Mouse (Mus musculus): ENCODE measurements around the gene Cactin. TPM values are rescaled to one million over a fixed set of nuclear protein-coding genes. Genes with fewer than 3 reads are reported as not detected.
A peak's percentile ranks its signal among the peaks of the same experiment; 100 is the strongest.

Cactin gene
- polyA plus RNA-seq, 1 experiment from 2014 or later = 49.9 TPM

DNA sequence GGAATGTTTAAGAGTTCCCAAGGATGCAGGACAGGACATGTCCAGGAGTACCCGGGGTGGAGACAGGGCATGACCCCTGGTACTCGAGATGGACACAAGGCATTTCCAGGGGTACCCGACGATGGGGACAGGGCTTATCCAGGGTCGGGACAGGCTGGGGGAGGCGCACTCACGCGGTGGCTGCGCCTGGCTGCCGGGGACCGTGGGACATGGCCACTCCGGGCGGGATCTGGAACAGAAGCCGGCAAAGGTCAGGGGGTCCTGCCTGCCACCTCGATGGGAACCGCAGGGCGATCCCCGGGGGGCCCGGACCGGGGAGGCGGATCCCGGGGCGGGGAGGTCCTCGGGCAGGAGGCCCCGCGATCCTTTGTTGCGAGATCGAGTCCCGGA, 29.1 kb downstream of the Cactin start:
- Histone ChIP-seq H3K36me3 (0 out of 2 replicates have a peak, but pooled peaks cover 4% of the 10 kb centered on the region), H3K4me3 (peak overlapping the region; percentile 86), H3K9me3 (no peaks in the 10 kb centered on the region), H3K9ac (peak overlapping the region; percentile 83), H3K27me3 (peaks cover 3% of the 10 kb centered on the region; the same call in 1 of the 2 replicates), H3K4me2 (peak overlapping the region; percentile 79), H3K4me1 (peaks cover 30% of the 10 kb centered on the region), H3K27ac (peak overlapping the region; percentile 70)
- WGBS = 0% methylated on average over 29 of the region's 29 CpGs
- peak; percentile 16 for ATAC-seq (ENCODE audit: borderline replicate concordance, extremely low read depth, low FRiP score, low TSS enrichment)

DNA sequence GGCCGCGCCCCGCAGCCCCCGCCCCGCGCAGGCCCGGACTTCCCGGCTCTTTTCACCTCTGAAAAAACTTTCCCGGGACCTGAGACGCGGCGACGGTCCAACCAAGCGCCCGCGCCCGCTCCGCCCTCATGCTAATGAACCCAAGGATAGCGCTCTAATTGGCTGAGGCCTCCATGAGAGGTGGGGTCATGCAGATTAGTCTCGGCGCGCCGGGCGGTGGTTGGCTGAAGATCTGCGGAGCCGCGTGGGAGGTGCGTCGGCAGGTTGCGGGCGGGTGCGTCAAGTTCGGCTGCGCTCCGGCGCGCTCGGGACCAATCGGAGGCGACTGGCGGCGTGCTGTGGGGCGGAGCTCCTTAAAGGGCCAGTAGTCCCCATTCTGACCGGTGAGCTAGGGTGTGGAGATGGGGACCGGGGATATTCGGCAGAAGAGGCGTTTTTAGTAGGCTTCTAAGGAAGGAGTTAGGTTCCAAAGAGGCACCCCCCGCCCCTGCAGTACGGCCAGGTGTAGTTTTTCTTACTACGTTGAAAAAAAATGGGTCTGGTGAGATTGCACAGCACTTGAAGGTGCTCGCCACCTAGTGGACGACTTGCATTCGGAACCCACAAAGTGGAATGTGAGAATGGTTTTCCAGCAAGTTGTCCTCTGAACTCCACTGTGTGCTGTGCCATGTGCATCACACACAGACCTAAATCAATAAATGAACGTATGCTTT, 29.6 kb downstream of the Cactin start, which contains the start of gene Hmg20b:
Gene Hmg20b (minus strand): TSS at position 130 of the 713 bp plus-strand sequence.
- no peaks in the 10 kb centered on the region for H3K27me3 ChIP-seq
- under 1% methylated on average over 54 of the region's 54 CpGs for WGBS
- H3K4me2 ChIP-seq = peak within 1 kb of the TSS; percentile 79
- peak within 1 kb of the TSS; percentile 83 for H3K9ac ChIP-seq
- H3K4me1 ChIP-seq = peaks cover 30% of the 10 kb centered on the region
- peak within 1 kb of the TSS; percentile 73 for H3K27ac ChIP-seq
- H3K4me3 ChIP-seq = peak within 1 kb of the TSS; percentile 86
- H3K9me3 ChIP-seq = no peaks in the 10 kb centered on the region
- H3K36me3 ChIP-seq = 0 out of 2 replicates have a peak, but pooled peaks cover 4% of the 10 kb centered on the region
- ATAC-seq (ENCODE audit: borderline replicate concordance, extremely low read depth, low FRiP score, low TSS enrichment) = peak; percentile 93

- no peak for ATAC-seq (ENCODE audit: borderline replicate concordance, extremely low read depth, low FRiP score, low TSS enrichment)
- H3K9me3 ChIP-seq = no peaks in the 10 kb centered on the region
- peaks cover 29% of the 10 kb centered on the region for H3K4me1 ChIP-seq
- H3K4me3 ChIP-seq = no peak overlapping the region
- no peak overlapping the region for H3K27ac ChIP-seq
- 0 out of 2 replicates have a peak, but pooled peaks cover 4% of the 10 kb centered on the region for H3K36me3 ChIP-seq
- no peak overlapping the region for H3K4me2 ChIP-seq
- H3K27me3 ChIP-seq = no peaks in the 10 kb centered on the region
- H3K9ac ChIP-seq = no peak overlapping the region
- 16% methylated on average over 9 of the region's 9 CpGs for WGBS
These were observed 30.9 kb downstream of the Cactin start for GRCm38 (mm10) chr10:81351678-81352291.

DNA sequence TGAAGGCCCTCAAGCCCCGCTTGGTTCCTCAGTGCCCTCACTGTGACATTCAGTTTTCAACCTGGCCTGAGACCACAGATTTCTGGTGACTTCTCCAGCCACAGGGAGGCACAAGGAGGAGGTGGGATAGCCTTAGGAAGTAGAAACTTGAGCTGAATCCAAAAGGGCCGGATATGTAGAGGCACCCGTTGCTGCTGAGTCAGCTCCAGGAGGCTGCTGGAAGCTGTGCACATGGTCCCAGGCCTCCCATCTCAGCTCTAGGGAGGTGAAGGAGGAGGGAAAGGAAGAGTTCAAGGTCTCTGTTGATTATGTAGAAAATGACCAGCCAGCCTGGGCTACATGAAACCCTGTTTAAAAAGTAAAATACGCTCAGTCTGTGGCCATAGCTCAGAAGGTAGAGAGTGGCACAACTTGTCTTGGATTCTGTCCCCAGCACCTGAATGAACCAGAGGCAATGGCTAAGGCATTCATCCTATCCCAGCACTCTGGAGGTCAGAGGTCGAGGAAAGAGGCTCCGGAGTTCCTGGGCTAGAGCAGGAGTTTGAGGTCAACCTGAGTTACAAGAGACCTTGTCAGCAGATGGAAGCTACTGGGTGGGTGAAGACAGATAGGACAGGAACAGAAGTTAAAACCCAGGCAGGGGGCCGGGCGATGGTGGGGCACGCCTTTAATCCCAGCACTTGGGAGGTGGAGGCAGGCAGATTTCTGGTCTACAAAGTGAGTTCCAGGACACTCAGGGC, 34.0 kb downstream of the Cactin start:
- Histone ChIP-seq H3K36me3 (no peaks in the 10 kb centered on the region), H3K27ac (no peak overlapping the region), H3K4me2 (no peak overlapping the region), H3K27me3 (no peaks in the 10 kb centered on the region), H3K9me3 (no peaks in the 10 kb centered on the region), H3K9ac (no peak overlapping the region), H3K4me3 (no peak overlapping the region), H3K4me1 (peaks cover 35% of the 10 kb centered on the region)
- 58% methylated on average over 9 of the region's 9 CpGs for WGBS
- ATAC-seq (ENCODE audit: borderline replicate concordance, extremely low read depth, low FRiP score, low TSS enrichment) = no peak

- ATAC-seq (ENCODE audit: borderline replicate concordance, extremely low read depth, low FRiP score, low TSS enrichment) = no peak
- WGBS = 77% methylated on average over 4 of the region's 4 CpGs
- no peak overlapping the region for H3K27ac ChIP-seq
- H3K4me2 ChIP-seq = no peak overlapping the region
- H3K9me3 ChIP-seq = no peaks in the 10 kb centered on the region
- H3K4me3 ChIP-seq = no peak overlapping the region
- no peaks in the 10 kb centered on the region; the same call in 1 of the 2 replicates for H3K36me3 ChIP-seq
- peaks cover 38% of the 10 kb centered on the region for H3K4me1 ChIP-seq
- no peaks in the 10 kb centered on the region for H3K27me3 ChIP-seq
- no peak overlapping the region for H3K9ac ChIP-seq
These were observed 34.6 kb downstream of the Cactin start for GRCm38 (mm10) chr10:81355533-81355932.

GRCm38 (mm10) chr10:81356352-81356990, 35.6 kb downstream of the Cactin start:
- H3K9ac ChIP-seq = peak overlapping the region; percentile 77; the same call in 1 of the 2 replicates

GRCm38 (mm10) chr10:81356991-81357844, 36.3 kb downstream of the Cactin start, which contains the start of gene Mfsd12:
TSS of gene Mfsd12 (plus strand) at chr10:81357491.
- Histone ChIP-seq H3K4me3 (peak within 1 kb of the TSS; percentile 87), H3K4me2 (peak within 1 kb of the TSS; percentile 99), H3K27ac (peak within 1 kb of the TSS; percentile 73), H3K9me3 (no peaks in the 10 kb centered on the region), H3K27me3 (no peaks in the 10 kb centered on the region), H3K9ac (peak within 1 kb of the TSS; percentile 77), H3K36me3 (no peaks in the 10 kb centered on the region; the same call in 1 of the 2 replicates), H3K4me1 (peaks cover 50% of the 10 kb centered on the region)
- peak; percentile 84 for ATAC-seq (ENCODE audit: borderline replicate concordance, extremely low read depth, low FRiP score, low TSS enrichment)
- 2% methylated on average over 79 of the region's 79 CpGs for WGBS

More at GRCm38 (mm10) chr10:81356352-81356990, 35.6 kb downstream of the Cactin start:
- Histone ChIP-seq H3K9me3 (no peaks in the 10 kb centered on the region), H3K4me2 (peak overlapping the region; percentile 99), H3K36me3 (no peaks in the 10 kb centered on the region; the same call in 1 of the 2 replicates), H3K4me1 (peaks cover 43% of the 10 kb centered on the region), H3K4me3 (peak overlapping the region; percentile 87), H3K27me3 (no peaks in the 10 kb centered on the region), H3K27ac (peak overlapping the region; percentile 6; the same call in 1 of the 2 replicates)
- no peak for ATAC-seq (ENCODE audit: borderline replicate concordance, extremely low read depth, low FRiP score, low TSS enrichment)
- 53% methylated on average over 12 of the region's 12 CpGs for WGBS

GRCm38 (mm10) chr10:81358209-81358608, 37.3 kb downstream of the Cactin start:
- Histone ChIP-seq H3K4me2 (peak overlapping the region; percentile 99), H3K9me3 (no peaks in the 10 kb centered on the region), H3K36me3 (no peaks in the 10 kb centered on the region; the same call in 1 of the 2 replicates), H3K27me3 (no peaks in the 10 kb centered on the region; the same call in 1 of the 2 replicates), H3K27ac (peak overlapping the region; percentile 73), H3K4me3 (peak overlapping the region; percentile 87), H3K4me1 (peaks cover 59% of the 10 kb centered on the region), H3K9ac (peak overlapping the region; percentile 77)
- WGBS = 22% methylated on average over 4 of the region's 4 CpGs
- ATAC-seq (ENCODE audit: borderline replicate concordance, extremely low read depth, low FRiP score, low TSS enrichment) = no peak

- H3K4me3 ChIP-seq = peak overlapping the region; percentile 87
- no peaks in the 10 kb centered on the region for H3K9me3 ChIP-seq
- no peak overlapping the region; the same call in 1 of the 2 replicates for H3K9ac ChIP-seq
- peaks cover 5% of the 10 kb centered on the region; the same call in 1 of the 2 replicates for H3K27me3 ChIP-seq
- peaks cover 66% of the 10 kb centered on the region for H3K4me1 ChIP-seq
- peak overlapping the region; percentile 99 for H3K4me2 ChIP-seq
- H3K36me3 ChIP-seq = no peaks in the 10 kb centered on the region; the same call in 1 of the 2 replicates
- peak overlapping the region; percentile 73 for H3K27ac ChIP-seq
- ATAC-seq (ENCODE audit: borderline replicate concordance, extremely low read depth, low FRiP score, low TSS enrichment) = no peak
- 66% methylated on average over 1 of the region's 1 CpGs for whole genome bisulfite sequencing
These were observed 37.9 kb downstream of the Cactin start for GRCm38 (mm10) chr10:81358841-81359240.

DNA sequence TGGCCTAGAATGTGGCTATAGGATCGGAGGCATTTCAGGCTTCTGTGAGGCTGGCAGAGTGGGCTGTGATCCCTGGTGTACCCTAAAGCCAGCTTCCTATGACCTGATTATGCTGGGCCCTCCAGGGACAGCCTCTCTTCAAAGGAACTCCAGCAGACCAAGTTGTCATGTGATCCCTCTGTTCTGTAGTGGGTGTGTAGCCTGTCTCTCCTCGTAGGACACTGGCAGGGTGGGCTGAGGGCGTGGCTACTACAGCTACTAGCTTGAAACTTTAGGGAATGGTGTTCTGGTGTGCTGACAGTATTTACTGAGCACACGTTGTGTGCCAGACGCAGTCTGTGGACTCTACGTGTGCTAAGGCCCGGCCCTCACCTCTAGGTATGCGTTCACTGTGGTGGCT, 39.8 kb downstream of the Cactin start:
- Histone ChIP-seq H3K4me1 (peaks cover 85% of the 10 kb centered on the region), H3K27me3 (peaks cover 6% of the 10 kb centered on the region; the same call in 1 of the 2 replicates), H3K4me3 (no peak overlapping the region), H3K9ac (0 out of 2 replicates have a peak overlapping the region, but pooled peaks have one; percentile 3), H3K36me3 (no peaks in the 10 kb centered on the region; the same call in 1 of the 2 replicates), H3K4me2 (peak overlapping the region; percentile 3; the same call in 1 of the 2 replicates), H3K27ac (peak overlapping the region; percentile 35), H3K9me3 (no peaks in the 10 kb centered on the region)
- WGBS = 61% methylated on average over 8 of the region's 8 CpGs
- no peak for ATAC-seq (ENCODE audit: borderline replicate concordance, extremely low read depth, low FRiP score, low TSS enrichment)
